Mouse (Mus musculus): ENCODE results near the gene Nav2. TPM values are rescaled to one million over a fixed set of nuclear protein-coding genes. Genes with fewer than 3 reads are reported as not detected.
A peak's percentile ranks its signal among the peaks of the same experiment; 100 is the strongest.

Gene Nav2
- polyA plus RNA-seq, 1 experiment from 2014 or later: 25.6 TPM

DNA sequence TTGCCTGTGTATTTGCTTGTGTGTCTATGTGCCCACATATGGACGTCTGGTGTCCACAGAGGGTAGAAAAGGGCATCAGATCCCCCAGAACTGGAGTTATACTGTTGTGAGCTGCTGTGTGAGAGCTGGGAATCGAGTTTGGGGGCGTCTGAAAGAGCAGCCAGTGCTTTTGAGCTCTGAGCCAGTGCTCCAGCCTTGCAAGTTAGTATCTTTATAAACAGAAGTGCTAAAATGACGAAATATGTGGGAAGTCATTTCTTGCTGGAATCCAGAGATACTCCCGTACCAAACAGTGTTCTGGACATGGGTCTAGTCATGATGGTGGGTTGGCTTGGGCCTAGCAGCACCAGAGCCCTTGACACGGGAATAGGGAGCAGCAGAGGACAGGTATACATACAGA is 13.8 kb upstream of the Nav2 start:
- Histone ChIP-seq H3K4me3 (no peak overlapping the region), H3K27ac (0 out of 2 replicates have a peak overlapping the region, but pooled peaks have one; percentile 30), H3K27me3 (ENCODE audit: insufficient read depth, poor library complexity, severe bottlenecking) (peaks cover 53% of the 10 kb centered on the region), H3K36me3 (no peaks in the 10 kb centered on the region), H3K9me3 (no peaks in the 10 kb centered on the region), H3K4me1 (replicated peaks) (peaks cover 65% of the 10 kb centered on the region)
- no peak for DNase-seq (ENCODE audit: low spot score)
- 84% methylated on average over 6 of the region's 6 CpGs for WGBS

GRCm38 (mm10) chr7:48895475-48895874 is 13.0 kb upstream of the Nav2 start:
- 86% methylated on average over 4 of the region's 4 CpGs for WGBS
- Histone ChIP-seq H3K4me3 (no peak overlapping the region), H3K27ac (peak overlapping the region; percentile 56), H3K27me3 (ENCODE audit: insufficient read depth, poor library complexity, severe bottlenecking) (peaks cover 55% of the 10 kb centered on the region), H3K4me1 (replicated peaks) (peaks cover 64% of the 10 kb centered on the region), H3K36me3 (no peaks in the 10 kb centered on the region), H3K9me3 (no peaks in the 10 kb centered on the region)
- no peak for DNase-seq (ENCODE audit: low spot score)

GRCm38 (mm10) chr7:48896051-48896450 is 12.5 kb upstream of the Nav2 start:
- 85% methylated on average over 4 of the region's 4 CpGs for WGBS
- Histone ChIP-seq H3K27me3 (ENCODE audit: insufficient read depth, poor library complexity, severe bottlenecking) (peaks cover 58% of the 10 kb centered on the region), H3K4me1 (replicated peaks) (peaks cover 64% of the 10 kb centered on the region), H3K4me3 (no peak overlapping the region), H3K9me3 (no peaks in the 10 kb centered on the region), H3K36me3 (no peaks in the 10 kb centered on the region), H3K27ac (no peak overlapping the region)
- no peak for DNase-seq (ENCODE audit: low spot score)

GRCm38 (mm10) chr7:48897539-48898163 is 10.9 kb upstream of the Nav2 start:
- 44% methylated on average over 24 of the region's 24 CpGs for WGBS
- DNase-seq (ENCODE audit: low spot score): peak; percentile 25

GRCm38 (mm10) chr7:48898416-48898815 is 10.1 kb upstream of the Nav2 start:
- Histone ChIP-seq H3K9me3 (no peaks in the 10 kb centered on the region), H3K36me3 (no peaks in the 10 kb centered on the region), H3K27ac (peak overlapping the region; percentile 74; the same call in 1 of the 2 replicates), H3K27me3 (ENCODE audit: insufficient read depth, poor library complexity, severe bottlenecking) (peaks cover 49% of the 10 kb centered on the region), H3K4me1 (replicated peaks) (peaks cover 71% of the 10 kb centered on the region), H3K4me3 (no peak overlapping the region)
- WGBS: 64% methylated on average over 9 of the region's 9 CpGs
- DNase-seq (ENCODE audit: low spot score): no peak

More at GRCm38 (mm10) chr7:48897539-48898163, 10.9 kb upstream of the Nav2 start:
- peak overlapping the region; percentile 74 for H3K27ac ChIP-seq
- no peak overlapping the region for H3K4me3 ChIP-seq
- peaks cover 55% of the 10 kb centered on the region for H3K27me3 ChIP-seq (ENCODE audit: insufficient read depth, poor library complexity, severe bottlenecking)
- no peaks in the 10 kb centered on the region for H3K9me3 ChIP-seq
- H3K36me3 ChIP-seq: no peaks in the 10 kb centered on the region
- H3K4me1 ChIP-seq (replicated peaks): peaks cover 71% of the 10 kb centered on the region

- Histone ChIP-seq H3K27me3 (ENCODE audit: insufficient read depth, poor library complexity, severe bottlenecking) (peaks cover 45% of the 10 kb centered on the region), H3K4me3 (no peak overlapping the region), H3K4me1 (replicated peaks) (peaks cover 70% of the 10 kb centered on the region), H3K27ac (peak overlapping the region; percentile 54), H3K36me3 (no peaks in the 10 kb centered on the region), H3K9me3 (no peaks in the 10 kb centered on the region)
- no peak for DNase-seq (ENCODE audit: low spot score)
- WGBS: 77% methylated on average over 8 of the region's 8 CpGs
Measured at GRCm38 (mm10) chr7:48900408-48901167, 7.9 kb upstream of the Nav2 start.

DNA sequence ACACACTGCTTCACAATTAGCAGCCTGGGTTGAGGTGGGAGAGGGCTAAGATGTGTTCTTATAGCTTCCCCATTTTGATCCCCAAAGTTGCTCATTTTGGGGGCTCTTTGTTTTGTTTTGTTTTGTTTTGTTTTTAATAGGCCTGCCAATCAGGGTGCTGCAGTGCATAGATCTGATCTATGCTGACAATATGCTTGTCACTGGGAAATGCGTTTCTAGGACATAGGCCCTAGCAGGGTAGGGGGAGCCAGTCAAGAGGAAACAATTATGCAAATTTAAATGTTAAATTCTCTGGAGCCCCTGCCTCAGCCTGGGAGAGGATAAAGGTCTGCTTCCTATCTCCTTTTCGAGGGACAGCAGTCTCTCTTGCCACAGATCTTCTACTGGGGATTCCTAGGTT is 6.1 kb upstream of the Nav2 start:
- Histone ChIP-seq H3K27me3 (ENCODE audit: insufficient read depth, poor library complexity, severe bottlenecking) (peaks cover 29% of the 10 kb centered on the region), H3K36me3 (no peaks in the 10 kb centered on the region), H3K27ac (peak overlapping the region; percentile 41; the same call in 1 of the 2 replicates), H3K4me3 (no peak overlapping the region), H3K4me1 (replicated peaks) (peaks cover 55% of the 10 kb centered on the region), H3K9me3 (no peaks in the 10 kb centered on the region)
- WGBS: 16% methylated on average over 2 of the region's 2 CpGs
- no peak for DNase-seq (ENCODE audit: low spot score)

DNA sequence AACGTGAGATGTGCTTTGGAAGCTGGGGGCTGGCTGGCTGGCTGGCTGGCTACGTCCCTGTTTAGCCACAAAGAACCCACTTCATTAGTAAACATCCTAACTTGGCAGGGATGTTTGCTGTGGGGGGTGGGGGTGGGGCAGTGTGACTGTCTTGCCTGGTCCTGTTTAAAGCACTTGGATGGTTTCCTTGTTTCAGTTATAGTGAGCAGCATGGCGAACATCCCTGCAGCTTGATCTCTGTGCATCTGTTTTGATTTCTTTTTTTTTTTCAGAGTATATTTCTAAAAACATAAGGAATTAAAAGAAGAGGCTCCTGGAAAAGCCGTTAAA is 791 bp downstream of the Nav2 start:
- Histone ChIP-seq H3K9me3 (no peaks in the 10 kb centered on the region), H3K4me1 (replicated peaks) (peaks cover 15% of the 10 kb centered on the region; the same call in 1 of the 2 replicates), H3K4me3 (no peak overlapping the region), H3K27ac (no peak overlapping the region), H3K36me3 (no peaks in the 10 kb centered on the region), H3K27me3 (ENCODE audit: insufficient read depth, poor library complexity, severe bottlenecking) (peaks cover 24% of the 10 kb centered on the region)
- DNase-seq (ENCODE audit: low spot score): no peak
- 62% methylated on average over 4 of the region's 4 CpGs for WGBS

- Histone ChIP-seq H3K4me3 (no peak overlapping the region), H3K9me3 (no peaks in the 10 kb centered on the region), H3K4me1 (replicated peaks) (peaks cover 25% of the 10 kb centered on the region), H3K27ac (no peak overlapping the region), H3K36me3 (no peaks in the 10 kb centered on the region), H3K27me3 (ENCODE audit: insufficient read depth, poor library complexity, severe bottlenecking) (peaks cover 25% of the 10 kb centered on the region)
- WGBS: 76% methylated on average over 6 of the region's 6 CpGs
- no peak for DNase-seq (ENCODE audit: low spot score)
Measured at GRCm38 (mm10) chr7:48910282-48910681, 1.8 kb downstream of the Nav2 start.

DNA sequence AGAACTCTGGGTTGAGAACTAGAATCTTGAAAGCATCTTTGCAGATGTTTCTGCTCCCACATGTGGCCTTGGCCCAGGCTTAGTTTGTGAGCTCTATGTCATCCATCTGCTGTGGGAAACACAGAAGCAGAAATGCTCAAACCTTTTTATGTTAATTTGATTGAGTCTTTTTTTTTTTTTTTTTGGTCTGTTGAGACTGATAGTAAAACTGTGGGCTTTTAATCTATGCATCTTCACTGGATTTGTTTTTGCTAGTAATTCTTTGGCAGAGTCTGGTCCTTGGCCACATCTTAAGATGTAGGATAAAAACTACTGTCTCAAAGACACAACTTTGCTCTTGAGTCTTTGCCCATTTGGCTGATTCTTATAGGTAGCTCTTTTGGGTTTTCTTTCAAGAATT is 2.6 kb downstream of the Nav2 start:
- peaks cover 33% of the 10 kb centered on the region for H3K27me3 ChIP-seq (ENCODE audit: insufficient read depth, poor library complexity, severe bottlenecking)
- no peaks in the 10 kb centered on the region for H3K36me3 ChIP-seq
- no peak overlapping the region for H3K4me3 ChIP-seq
- DNase-seq (ENCODE audit: low spot score): no peak
- H3K4me1 ChIP-seq (replicated peaks): peaks cover 31% of the 10 kb centered on the region
- H3K27ac ChIP-seq: no peak overlapping the region
- no peaks in the 10 kb centered on the region for H3K9me3 ChIP-seq

DNA sequence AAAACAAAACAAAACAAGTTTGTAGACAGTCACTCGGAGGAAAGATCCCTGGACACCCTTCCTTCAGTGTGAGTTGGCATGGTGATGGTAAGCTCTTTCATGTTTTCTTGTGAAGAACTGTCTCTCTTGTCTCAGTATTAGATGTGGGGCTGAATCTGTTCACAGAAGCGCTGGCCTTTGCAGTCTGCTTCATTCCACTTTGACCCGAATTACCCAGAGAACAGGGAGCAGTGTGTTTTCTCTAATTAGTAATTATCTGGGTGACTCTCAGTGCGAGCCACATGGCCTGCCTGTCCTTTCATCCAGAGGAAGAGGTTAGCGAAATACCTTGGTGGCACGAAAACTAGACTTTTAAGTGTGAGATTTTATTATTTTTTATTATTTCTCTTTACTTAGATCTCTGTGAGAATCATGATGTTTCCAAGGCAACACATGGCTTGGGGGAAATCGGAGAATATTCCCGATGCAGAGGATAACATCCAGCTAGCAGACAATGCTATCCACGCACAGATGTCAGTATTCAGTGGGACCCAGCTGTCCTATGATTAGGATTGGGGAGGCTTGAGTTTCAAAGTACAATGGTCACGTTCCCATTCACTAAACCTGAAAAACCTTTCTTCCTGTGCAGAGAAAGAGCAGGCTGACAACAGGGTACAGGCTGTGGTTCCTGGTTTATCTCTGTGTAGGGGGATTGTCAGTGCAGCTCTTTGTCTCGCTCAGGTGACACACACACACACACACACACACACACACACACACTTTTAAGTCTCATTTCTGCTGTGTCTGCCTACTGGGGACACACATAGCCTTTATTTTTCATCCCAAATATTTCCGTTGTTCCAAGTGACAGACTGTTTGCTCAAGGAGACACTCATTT is 6.4 kb downstream of the Nav2 start:
- Histone ChIP-seq H3K36me3 (no peaks in the 10 kb centered on the region), H3K27me3 (ENCODE audit: insufficient read depth, poor library complexity, severe bottlenecking) (peaks cover 61% of the 10 kb centered on the region), H3K9me3 (no peaks in the 10 kb centered on the region), H3K4me1 (replicated peaks) (peaks cover 45% of the 10 kb centered on the region), H3K27ac (no peak overlapping the region), H3K4me3 (no peak overlapping the region)
- no peak for DNase-seq (ENCODE audit: low spot score)
- WGBS: 57% methylated on average over 12 of the region's 12 CpGs

DNA sequence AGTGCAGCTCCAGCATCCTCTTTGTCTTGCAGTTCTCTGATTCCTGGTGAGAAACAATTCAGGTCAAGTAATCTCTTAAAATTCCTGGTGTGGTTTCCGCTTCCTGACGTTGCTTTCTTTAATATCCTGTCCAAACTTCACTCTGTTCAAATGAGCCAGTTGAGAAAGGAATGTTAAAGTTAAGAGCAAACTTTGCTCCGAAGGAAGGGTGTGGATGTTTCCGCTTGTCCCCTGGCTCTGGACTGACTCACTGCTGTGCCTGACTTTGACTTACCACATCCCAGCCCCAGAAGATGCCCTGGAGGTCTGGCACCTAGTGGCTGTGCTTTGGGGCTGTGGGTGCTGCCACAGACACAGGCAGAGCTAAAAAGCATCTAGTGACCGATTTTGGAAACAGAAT is 8.9 kb downstream of the Nav2 start:
- no peaks in the 10 kb centered on the region for H3K36me3 ChIP-seq
- no peak for DNase-seq (ENCODE audit: low spot score)
- WGBS: 16% methylated on average over 5 of the region's 5 CpGs
- no peak overlapping the region for H3K4me3 ChIP-seq
- H3K9me3 ChIP-seq: no peaks in the 10 kb centered on the region
- peak overlapping the region; percentile 56; the same call in 1 of the 2 replicates for H3K27ac ChIP-seq
- peaks cover 61% of the 10 kb centered on the region for H3K27me3 ChIP-seq (ENCODE audit: insufficient read depth, poor library complexity, severe bottlenecking)
- H3K4me1 ChIP-seq (replicated peaks): peaks cover 42% of the 10 kb centered on the region

- peaks cover 65% of the 10 kb centered on the region for H3K27me3 ChIP-seq (ENCODE audit: insufficient read depth, poor library complexity, severe bottlenecking)
- WGBS: 8% methylated on average over 5 of the region's 5 CpGs
Measured at GRCm38 (mm10) chr7:48917988-48918387, 9.5 kb downstream of the Nav2 start.

More at GRCm38 (mm10) chr7:48917988-48918387, 9.5 kb downstream of the Nav2 start:
- DNase-seq (ENCODE audit: low spot score): no peak
- H3K4me1 ChIP-seq (replicated peaks): peaks cover 45% of the 10 kb centered on the region
- H3K27ac ChIP-seq: peak overlapping the region; percentile 62
- H3K36me3 ChIP-seq: no peaks in the 10 kb centered on the region
- H3K4me3 ChIP-seq: peak overlapping the region; percentile 9; the same call in 1 of the 2 replicates
- H3K9me3 ChIP-seq: no peaks in the 10 kb centered on the region

Measured in hindbrain, embryonic 10.5 days (tissue).